Mouse (Mus musculus): ENCODE results near the gene Bcl2l13. TPM values are rescaled to one million over a fixed set of nuclear protein-coding genes. Genes with fewer than 3 reads are reported as not detected.

Gene Bcl2l13
- polyA plus RNA-seq, 1 experiment from 2014 or later, result 35.2 TPM

DNA sequence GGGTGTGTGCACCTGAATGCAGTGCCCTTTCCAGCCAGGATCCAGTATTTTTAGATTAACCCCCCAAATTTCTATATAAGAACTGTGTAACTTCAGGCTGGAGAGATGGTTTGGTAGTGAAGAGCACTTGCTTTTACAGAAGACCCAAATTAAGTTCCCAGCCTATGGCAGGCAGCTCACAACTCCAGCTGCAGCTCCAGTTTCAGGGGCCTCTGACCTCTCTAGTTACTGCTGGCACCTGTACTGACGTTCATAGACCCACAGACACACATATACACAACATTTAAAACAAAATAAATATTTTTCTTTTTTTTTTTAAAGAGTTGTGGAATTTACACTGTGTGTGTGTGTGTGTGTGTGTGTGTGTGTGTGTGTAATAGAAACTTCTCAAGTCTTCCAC lies 93.4 kb downstream of the Bcl2l13 start:
- no peaks in the 10 kb centered on the region for H3K4me1 ChIP-seq (replicated peaks; ENCODE audit: control insufficient read depth, insufficient read depth, low read length)
- H3K27ac ChIP-seq (ENCODE audit: low read length), result no peak overlapping the region
- peaks cover 3% of the 10 kb centered on the region; the same call in 1 of the 2 replicates for H3K36me3 ChIP-seq (ENCODE audit: control insufficient read depth, insufficient read depth)
- H3K9me3 ChIP-seq (ENCODE audit: control insufficient read depth, low read length), result no peaks in the 10 kb centered on the region
- H3K9ac ChIP-seq (replicated peaks; ENCODE audit: low read depth, low read length), result no peak overlapping the region
- H3K4me3 ChIP-seq (replicated peaks; ENCODE audit: low read length), result no peak overlapping the region
- no peak overlapping the region for H3K4me2 ChIP-seq (ENCODE audit: low read length)
- 81% methylated on average over 1 of the region's 1 CpGs for WGBS
- H3K27me3 ChIP-seq (replicated peaks; ENCODE audit: control insufficient read depth, insufficient read depth, low read length), result no peaks in the 10 kb centered on the region
- no peak for ATAC-seq

- ATAC-seq, result no peak
- H3K4me2 ChIP-seq (ENCODE audit: low read length), result no peak overlapping the region
- WGBS, result 87% methylated on average over 6 of the region's 6 CpGs
- H3K36me3 ChIP-seq (ENCODE audit: control insufficient read depth, insufficient read depth), result peaks cover 3% of the 10 kb centered on the region; the same call in 1 of the 2 replicates
- H3K27ac ChIP-seq (ENCODE audit: low read length), result no peak overlapping the region
- H3K9me3 ChIP-seq (ENCODE audit: control insufficient read depth, low read length), result no peaks in the 10 kb centered on the region
- no peaks in the 10 kb centered on the region for H3K4me1 ChIP-seq (replicated peaks; ENCODE audit: control insufficient read depth, insufficient read depth, low read length)
- H3K4me3 ChIP-seq (replicated peaks; ENCODE audit: low read length), result no peak overlapping the region
- no peak overlapping the region for H3K9ac ChIP-seq (replicated peaks; ENCODE audit: low read depth, low read length)
- no peaks in the 10 kb centered on the region for H3K27me3 ChIP-seq (replicated peaks; ENCODE audit: control insufficient read depth, insufficient read depth, low read length)
These were observed 94.7 kb downstream of the Bcl2l13 start for GRCm38 (mm10) chr6:120930450-120931306.

- ATAC-seq, result no peak
- Histone ChIP-seq H3K9me3 (ENCODE audit: control insufficient read depth, low read length) (no peaks in the 10 kb centered on the region), H3K27ac (ENCODE audit: low read length) (no peak overlapping the region), H3K36me3 (ENCODE audit: control insufficient read depth, insufficient read depth) (peaks cover 3% of the 10 kb centered on the region; the same call in 1 of the 2 replicates), H3K4me1 (replicated peaks; ENCODE audit: control insufficient read depth, insufficient read depth, low read length) (no peaks in the 10 kb centered on the region), H3K27me3 (replicated peaks; ENCODE audit: control insufficient read depth, insufficient read depth, low read length) (no peaks in the 10 kb centered on the region), H3K9ac (replicated peaks; ENCODE audit: low read depth, low read length) (no peak overlapping the region), H3K4me2 (ENCODE audit: low read length) (no peak overlapping the region), H3K4me3 (replicated peaks; ENCODE audit: low read length) (no peak overlapping the region)
- WGBS, result 94% methylated on average over 12 of the region's 12 CpGs
These were observed 96.6 kb downstream of the Bcl2l13 start for GRCm38 (mm10) chr6:120932597-120932996.

DNA sequence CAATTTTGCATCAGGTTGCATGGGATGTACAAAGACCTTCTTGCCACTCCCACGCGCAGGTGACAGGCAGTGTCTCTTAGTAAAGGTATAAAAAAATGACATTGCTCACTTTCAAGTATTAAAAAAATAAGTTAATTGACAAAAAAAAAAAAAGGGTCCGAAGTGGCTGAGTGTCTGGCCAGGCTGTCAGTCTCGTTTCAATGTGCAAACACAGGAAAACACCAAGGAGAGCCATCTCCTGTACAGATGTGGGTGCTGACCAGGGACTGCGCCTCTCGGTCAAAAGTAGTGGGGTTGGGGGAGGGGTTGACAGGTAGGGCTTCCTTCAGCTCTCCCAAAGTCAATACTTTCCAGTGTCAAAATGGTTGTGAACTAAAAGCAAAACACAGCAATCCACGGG lies 97.7 kb downstream of the Bcl2l13 start:
- WGBS, result 92% methylated on average over 7 of the region's 7 CpGs
- H3K9ac ChIP-seq (replicated peaks; ENCODE audit: low read depth, low read length), result no peak overlapping the region
- H3K27me3 ChIP-seq (replicated peaks; ENCODE audit: control insufficient read depth, insufficient read depth, low read length), result no peaks in the 10 kb centered on the region
- H3K36me3 ChIP-seq (ENCODE audit: control insufficient read depth, insufficient read depth), result peaks cover 3% of the 10 kb centered on the region; the same call in 1 of the 2 replicates
- no peaks in the 10 kb centered on the region for H3K9me3 ChIP-seq (ENCODE audit: control insufficient read depth, low read length)
- no peak for ATAC-seq
- H3K4me3 ChIP-seq (replicated peaks; ENCODE audit: low read length), result no peak overlapping the region
- H3K4me1 ChIP-seq (replicated peaks; ENCODE audit: control insufficient read depth, insufficient read depth, low read length), result no peaks in the 10 kb centered on the region
- H3K27ac ChIP-seq (ENCODE audit: low read length), result no peak overlapping the region
- no peak overlapping the region for H3K4me2 ChIP-seq (ENCODE audit: low read length)

- H3K36me3 ChIP-seq (ENCODE audit: control insufficient read depth, insufficient read depth), result peaks cover 3% of the 10 kb centered on the region; the same call in 1 of the 2 replicates
- 80% methylated on average over 4 of the region's 4 CpGs for whole genome bisulfite sequencing
- ATAC-seq, result no peak
- no peak overlapping the region for H3K4me3 ChIP-seq (replicated peaks; ENCODE audit: low read length)
- no peaks in the 10 kb centered on the region for H3K27me3 ChIP-seq (replicated peaks; ENCODE audit: control insufficient read depth, insufficient read depth, low read length)
- no peaks in the 10 kb centered on the region for H3K9me3 ChIP-seq (ENCODE audit: control insufficient read depth, low read length)
- H3K4me1 ChIP-seq (replicated peaks; ENCODE audit: control insufficient read depth, insufficient read depth, low read length), result no peaks in the 10 kb centered on the region
- no peak overlapping the region for H3K4me2 ChIP-seq (ENCODE audit: low read length)
- H3K9ac ChIP-seq (replicated peaks; ENCODE audit: low read depth, low read length), result no peak overlapping the region
- H3K27ac ChIP-seq (ENCODE audit: low read length), result no peak overlapping the region
These were observed 98.2 kb downstream of the Bcl2l13 start for GRCm38 (mm10) chr6:120934176-120934575.

DNA sequence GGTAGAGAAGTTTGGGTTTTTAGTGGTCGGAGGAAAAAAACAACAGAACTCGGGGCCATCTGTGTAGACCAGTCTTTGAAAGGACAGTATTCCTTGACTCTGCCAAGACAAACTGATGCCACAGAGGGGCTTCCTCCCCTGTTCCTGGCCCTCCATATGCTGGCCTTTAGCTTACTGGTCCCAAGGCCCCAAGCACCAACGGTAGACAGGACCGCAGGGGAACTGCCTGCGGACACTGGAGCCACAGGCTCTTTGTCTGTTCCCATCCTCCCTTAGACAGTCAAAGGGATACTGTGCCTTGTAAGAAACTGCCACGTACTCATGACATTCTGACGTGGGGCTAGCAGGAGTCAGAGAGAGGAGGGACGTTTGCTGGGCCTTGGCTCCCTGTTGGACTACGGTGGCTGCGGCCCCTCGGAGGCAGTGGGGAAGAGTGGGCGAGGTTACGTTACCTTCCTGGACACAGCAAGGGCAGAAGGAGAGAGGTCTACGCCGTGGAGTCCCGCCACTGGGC lies 101.1 kb downstream of the Bcl2l13 start:
- 87% methylated on average over 16 of the region's 16 CpGs for WGBS
- Histone ChIP-seq H3K9me3 (ENCODE audit: control insufficient read depth, low read length) (no peaks in the 10 kb centered on the region), H3K4me1 (replicated peaks; ENCODE audit: control insufficient read depth, insufficient read depth, low read length) (no peaks in the 10 kb centered on the region), H3K4me3 (replicated peaks; ENCODE audit: low read length) (no peak overlapping the region), H3K9ac (replicated peaks; ENCODE audit: low read depth, low read length) (no peak overlapping the region), H3K27me3 (replicated peaks; ENCODE audit: control insufficient read depth, insufficient read depth, low read length) (no peaks in the 10 kb centered on the region), H3K27ac (ENCODE audit: low read length) (no peak overlapping the region), H3K4me2 (ENCODE audit: low read length) (no peak overlapping the region), H3K36me3 (ENCODE audit: control insufficient read depth, insufficient read depth) (peaks cover 3% of the 10 kb centered on the region; the same call in 1 of the 2 replicates)
- no peak for ATAC-seq

- Histone ChIP-seq H3K4me2 (ENCODE audit: low read length) (no peak overlapping the region), H3K9ac (replicated peaks; ENCODE audit: low read depth, low read length) (no peak overlapping the region), H3K9me3 (ENCODE audit: control insufficient read depth, low read length) (no peaks in the 10 kb centered on the region), H3K36me3 (ENCODE audit: control insufficient read depth, insufficient read depth) (no peaks in the 10 kb centered on the region; the same call in 1 of the 2 replicates), H3K27me3 (replicated peaks; ENCODE audit: control insufficient read depth, insufficient read depth, low read length) (no peaks in the 10 kb centered on the region), H3K4me1 (replicated peaks; ENCODE audit: control insufficient read depth, insufficient read depth, low read length) (no peaks in the 10 kb centered on the region), H3K4me3 (replicated peaks; ENCODE audit: low read length) (no peak overlapping the region), H3K27ac (ENCODE audit: low read length) (no peak overlapping the region)
- 82% methylated on average over 11 of the region's 11 CpGs for WGBS
- ATAC-seq, result no peak
These were observed 102.1 kb downstream of the Bcl2l13 start for GRCm38 (mm10) chr6:120937999-120938608.

GRCm38 (mm10) chr6:120938763-120939450 lies 102.9 kb downstream of the Bcl2l13 start:
- WGBS, result 92% methylated on average over 12 of the region's 12 CpGs
- H3K36me3 ChIP-seq (ENCODE audit: control insufficient read depth, insufficient read depth), result no peaks in the 10 kb centered on the region; the same call in 1 of the 2 replicates
- no peak overlapping the region for H3K9ac ChIP-seq (replicated peaks; ENCODE audit: low read depth, low read length)
- no peaks in the 10 kb centered on the region for H3K27me3 ChIP-seq (replicated peaks; ENCODE audit: control insufficient read depth, insufficient read depth, low read length)
- no peak overlapping the region for H3K4me3 ChIP-seq (replicated peaks; ENCODE audit: low read length)
- H3K9me3 ChIP-seq (ENCODE audit: control insufficient read depth, low read length), result no peaks in the 10 kb centered on the region
- no peaks in the 10 kb centered on the region for H3K4me1 ChIP-seq (replicated peaks; ENCODE audit: control insufficient read depth, insufficient read depth, low read length)
- H3K4me2 ChIP-seq (ENCODE audit: low read length), result no peak overlapping the region
- H3K27ac ChIP-seq (ENCODE audit: low read length), result no peak overlapping the region
- no peak for ATAC-seq

GRCm38 (mm10) chr6:120939783-120940182 lies 103.8 kb downstream of the Bcl2l13 start:
- Histone ChIP-seq H3K9me3 (ENCODE audit: control insufficient read depth, low read length) (no peaks in the 10 kb centered on the region), H3K4me2 (ENCODE audit: low read length) (no peak overlapping the region), H3K4me3 (replicated peaks; ENCODE audit: low read length) (no peak overlapping the region), H3K4me1 (replicated peaks; ENCODE audit: control insufficient read depth, insufficient read depth, low read length) (no peaks in the 10 kb centered on the region), H3K27ac (ENCODE audit: low read length) (no peak overlapping the region), H3K36me3 (ENCODE audit: control insufficient read depth, insufficient read depth) (no peaks in the 10 kb centered on the region), H3K9ac (replicated peaks; ENCODE audit: low read depth, low read length) (no peak overlapping the region), H3K27me3 (replicated peaks; ENCODE audit: control insufficient read depth, insufficient read depth, low read length) (no peaks in the 10 kb centered on the region)
- WGBS, result 83% methylated on average over 3 of the region's 3 CpGs
- ATAC-seq, result no peak

Data from forebrain, embryonic 16.5 days (tissue).